Mouse (Mus musculus) limb, embryonic 14.5 days (tissue): ENCODE results near the gene Wnt5a. TPM values are rescaled to one million over a fixed set of nuclear protein-coding genes. Genes with fewer than 3 reads are reported as not detected.

Source experiments
- ATAC-seq: fragments of 200-750 bp; cut with Nextera tagmentation; 2 replicates; pipeline ENCODE4 v1.8.0; 2017; ENCODE audit warnings: low read depth, moderate number of reproducible peaks, moderate TSS enrichment; ENCODE audit not compliant: low FRiP score
- DNase-seq: peaks from one replicate; pipeline ENCODE4 v3.0.0-alpha.2; 2015; ENCODE audit warnings: low spot score
- H3K27ac ChIP-seq: fragments of 300-500 bp; sonication (generic); replicated peaks from 2 replicates; pipeline ENCODE4 v1.5.1; 2014; ENCODE audit warnings: low read depth, mild to moderate bottlenecking, low read length, moderate library complexity, mixed read lengths
- H3K27me3 ChIP-seq: fragments of 300-500 bp; sonication (generic); 2 replicates; pipeline ENCODE4 v1.6.1; 2014; ENCODE audit warnings: low read length, mixed read lengths; ENCODE audit not compliant: control insufficient read depth, insufficient read depth
- H3K36me3 ChIP-seq: fragments of 300-500 bp; sonication (generic); 2 replicates; pipeline ENCODE4 v1.6.1; 2014; ENCODE audit warnings: mild to moderate bottlenecking, low read length, moderate library complexity, mixed read lengths; ENCODE audit not compliant: control insufficient read depth, insufficient read depth
- H3K4me1 ChIP-seq: fragments of 300-500 bp; sonication (generic); 2 replicates; pipeline ENCODE4 v1.6.1; 2014; ENCODE audit warnings: antibody characterized with exemption, low read length, mixed read lengths; ENCODE audit not compliant: control insufficient read depth, insufficient read depth
- H3K4me2 ChIP-seq: fragments of 300-500 bp; sonication (generic); replicated peaks from 2 replicates; pipeline ENCODE4 v1.6.1; 2014; ENCODE audit warnings: low read depth, mild to moderate bottlenecking, low read length, moderate library complexity; ENCODE audit not compliant: severe bottlenecking
- H3K4me3 ChIP-seq: fragments of 300-500 bp; sonication (generic); replicated peaks from 2 replicates; pipeline ENCODE4 v1.5.1; 2014; ENCODE audit warnings: low read length
- H3K9ac ChIP-seq: fragments of 300-500 bp; sonication (generic); 2 replicates; pipeline ENCODE4 v1.6.1; 2014; ENCODE audit warnings: mild to moderate bottlenecking, low read depth, low read length, moderate library complexity; ENCODE audit not compliant: severe bottlenecking
- H3K9me3 ChIP-seq: fragments of 300-500 bp; sonication (generic); 2 replicates; pipeline ENCODE4 v1.6.1; 2016; ENCODE audit warnings: low read length; ENCODE audit not compliant: control insufficient read depth
- POLR2A ChIP-seq: fragments of 200-500 bp; IDR thresholded peaks from 2 replicates; pipeline ENCODE4 v1.8.0; 2012; ENCODE audit warnings: inconsistent platforms, mild to moderate bottlenecking, moderate library complexity, borderline replicate concordance; ENCODE audit not compliant: insufficient read depth, insufficient read length; ENCODE audit errors: extremely low read depth
- WGBS: fragments of 180-500 bp; shearing (Covaris S2); extraction: QIAGEN DNeasy Blood & Tissue Kit; methylation state at CpG from one replicate; pipeline ENCODE4 v1.1.7; 2014; 5-methylcytosine and 5-hydroxymethylcytosine counted together
- polyA plus RNA-seq, 2 experiments: library from polyadenylated mRNA; depleted of rRNA in 1 of 2; stranded (reverse) in 1 of 2; unstranded in 1 of 2; fragments of >200 nt; fragmentation: Nextera tagmentation in 1 of 2; extraction: Ambion mirVana in 1 of 2; gene quantifications; 2 replicates each; pipeline versions ENCODE4 v1.2.1 to v1.2.3; 2012 to 2014

Gene Wnt5a
- polyA plus RNA-seq, 2 experiments = 103 to 108 TPM

DNA sequence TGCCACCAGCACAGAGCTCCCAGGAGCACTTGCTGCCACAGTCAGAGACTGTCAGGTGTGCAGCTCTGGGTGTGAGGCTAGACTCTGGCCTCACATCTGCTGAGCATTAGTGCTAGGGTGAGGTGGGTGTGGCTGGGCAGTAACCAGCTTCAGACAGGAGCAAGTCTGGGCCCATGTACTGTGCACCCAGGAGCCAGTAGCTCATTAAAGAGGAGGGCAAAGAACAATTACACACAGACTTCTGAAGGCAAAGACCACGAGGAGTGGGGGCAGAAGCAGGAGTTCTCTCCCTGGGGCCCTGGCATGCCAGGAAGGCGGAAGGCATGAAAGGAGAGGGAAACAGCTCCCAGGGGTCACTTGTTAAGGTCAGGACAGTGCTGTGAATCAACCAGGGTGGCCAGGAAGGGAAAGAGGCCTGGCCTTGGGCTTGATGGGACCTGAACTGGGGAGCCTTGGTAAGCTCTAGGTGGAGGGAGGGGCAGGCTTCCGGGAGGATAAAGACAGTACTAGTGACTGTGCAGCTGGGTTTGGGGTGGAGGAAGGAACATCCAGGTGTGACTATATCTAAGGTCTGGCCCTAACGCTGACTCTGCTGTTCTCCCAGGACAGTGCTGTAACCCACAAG lies 37.7 kb downstream of the Wnt5a start:
- H3K27me3 ChIP-seq = no peaks in the 10 kb centered on the region
- H3K9ac ChIP-seq = no peak overlapping the region
- peaks cover 14% of the 10 kb centered on the region for H3K4me1 ChIP-seq
- no peak overlapping the region for H3K4me3 ChIP-seq
- no peak for ATAC-seq
- 15% methylated on average over 4 of the region's 4 CpGs for WGBS
- TF ChIP-seq POLR2A = no peak
- H3K27ac ChIP-seq = no peak overlapping the region
- no peaks in the 10 kb centered on the region for H3K9me3 ChIP-seq
- DNase-seq = no peak
- no peak overlapping the region for H3K4me2 ChIP-seq
- H3K36me3 ChIP-seq = no peaks in the 10 kb centered on the region

DNA sequence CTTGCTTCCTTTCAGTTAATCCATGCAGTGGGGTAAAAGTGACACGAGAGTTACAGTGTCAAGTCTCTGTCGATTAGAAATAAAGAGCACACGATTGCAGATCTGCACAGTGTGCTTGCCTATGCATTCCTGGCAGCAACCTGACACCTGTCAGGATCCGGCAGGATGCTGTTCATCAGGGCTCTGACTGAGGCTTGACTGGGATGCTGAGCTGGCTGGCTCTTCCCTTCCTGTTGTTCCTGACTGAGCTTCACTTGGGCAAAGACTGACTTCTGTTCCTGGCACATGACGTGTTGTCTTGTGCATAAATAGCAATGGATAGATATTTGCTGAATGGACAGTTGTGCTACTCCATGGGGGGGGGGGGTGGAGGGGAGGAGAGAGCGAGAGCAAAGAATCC lies 57.3 kb downstream of the Wnt5a start:
- WGBS = 61% methylated on average over 6 of the region's 6 CpGs
- H3K9me3 ChIP-seq = no peaks in the 10 kb centered on the region
- H3K4me2 ChIP-seq = no peak overlapping the region
- TF ChIP-seq POLR2A = no peak
- H3K4me1 ChIP-seq = no peaks in the 10 kb centered on the region
- H3K36me3 ChIP-seq = no peaks in the 10 kb centered on the region
- H3K27me3 ChIP-seq = no peaks in the 10 kb centered on the region
- no peak for DNase-seq
- no peak overlapping the region for H3K4me3 ChIP-seq
- H3K27ac ChIP-seq = no peak overlapping the region
- ATAC-seq = no peak
- no peak overlapping the region for H3K9ac ChIP-seq
